Mouse (Mus musculus) MEL (cell line): ENCODE data around the gene Alkbh4. TPM values are rescaled to one million over a fixed set of nuclear protein-coding genes. Genes with fewer than 3 reads are reported as not detected.

Experiments
- DNase-seq: peaks from one replicate; pipeline ENCODE4 v3.0.0; 2011; ENCODE audit warnings: low read depth, low spot score
- H3K27ac ChIP-seq: 2 replicates; pipeline ENCODE4 v1.5.1; 2012; ENCODE audit warnings: low read depth, mild to moderate bottlenecking, control low read depth, low read length, moderate library complexity; ENCODE audit not compliant: control insufficient read depth
- H3K27me3 ChIP-seq, 2 experiments: fragments of 150-350 bp in 1 of 2; sonication (generic) in 1 of 2; 2 replicates each; pipeline ENCODE4 v1.6.1; 2012; ENCODE audit warnings: low read length in 2 of 2, mild to moderate bottlenecking in 2 of 2, improper control_type of control experiment in 1 of 2, moderate library complexity in 1 of 2; ENCODE audit not compliant: insufficient read depth in 2 of 2, control insufficient read depth in 1 of 2
- H3K36me3 ChIP-seq, 2 experiments: 2 replicates each; pipeline ENCODE4 v1.6.1; 2012 to 2014; ENCODE audit warnings: low read length in 2 of 2, improper control_type of control experiment in 1 of 2, inconsistent platforms in 1 of 2, mild to moderate bottlenecking in 1 of 2; ENCODE audit not compliant: insufficient read depth in 2 of 2, control insufficient read depth in 1 of 2
- H3K4me1 ChIP-seq, 2 experiments: fragments of 150-350 bp in 1 of 2; sonication (generic) in 1 of 2; 2 replicates each; pipeline ENCODE4 v1.6.1; 2012; ENCODE audit warnings: low read length in 2 of 2, improper control_type of control experiment in 1 of 2, mild to moderate bottlenecking in 1 of 2; ENCODE audit not compliant: insufficient read depth in 2 of 2, control insufficient read depth in 1 of 2
- H3K4me3 ChIP-seq, 2 experiments: fragments of 150-350 bp in 1 of 2; sonication (generic) in 1 of 2; 2 replicates each; pipeline ENCODE4 v1.5.1; 2012; ENCODE audit warnings: low read depth in 2 of 2, low read length in 2 of 2, mild to moderate bottlenecking in 2 of 2, moderate library complexity in 2 of 2, control low read depth in 1 of 2, improper control_type of control experiment in 1 of 2; ENCODE audit not compliant: control insufficient read depth in 1 of 2, insufficient read depth in 1 of 2
- H3K79me2 ChIP-seq: 2 replicates; pipeline ENCODE4 v1.6.1; 2012; ENCODE audit warnings: mild to moderate bottlenecking, low read length, moderate library complexity; ENCODE audit not compliant: control insufficient read depth, poor library complexity, insufficient read depth
- H3K9ac ChIP-seq: 2 replicates; pipeline ENCODE4 v1.6.1; 2012; ENCODE audit warnings: low read depth, mild to moderate bottlenecking, control low read depth, low read length, moderate library complexity; ENCODE audit not compliant: control insufficient read depth, poor library complexity, severe bottlenecking
- H3K9me3 ChIP-seq: fragments of 150-350 bp; sonication (generic); replicated peaks from 2 replicates; pipeline ENCODE4 v1.6.1; 2012; ENCODE audit warnings: mild to moderate bottlenecking, low read length, improper control_type of control experiment, moderate library complexity; ENCODE audit not compliant: insufficient read depth
- CHD2 ChIP-seq: IDR thresholded peaks from 2 replicates; pipeline ENCODE4 v1.6.1; 2011; ENCODE audit warnings: low read length, improper control_type of control experiment
- CTCF ChIP-seq, 3 experiments: IDR thresholded peaks in 2 of 3; conservative IDR thresholded peaks in 1 of 3; 2 replicates each; pipeline ENCODE4 v1.5.1; 2011 to 2012; ENCODE audit warnings: low read length in 3 of 3, low read depth in 2 of 3, mild to moderate bottlenecking in 2 of 3, improper control_type of control experiment in 1 of 3, inconsistent platforms in 1 of 3, mixed read lengths in 1 of 3, moderate library complexity in 1 of 3; ENCODE audit not compliant: control insufficient read depth in 1 of 3, insufficient read depth in 1 of 3, poor library complexity in 1 of 3, severe bottlenecking in 1 of 3
- E2F4 ChIP-seq: IDR thresholded peaks from 2 replicates; pipeline ENCODE4 v1.6.1; 2011; ENCODE audit warnings: low read depth, low read length, improper control_type of control experiment, borderline replicate concordance
- GABPA ChIP-seq: IDR thresholded peaks from 2 replicates; pipeline ENCODE4 v1.6.1; 2012; ENCODE audit warnings: low read depth, mild to moderate bottlenecking, inconsistent platforms, low read length, improper control_type of control experiment, moderate library complexity
- GATA1 ChIP-seq: IDR thresholded peaks from 2 replicates; pipeline ENCODE4 v1.6.1; 2011; ENCODE audit warnings: low read depth, low read length, improper control_type of control experiment
- HCFC1 ChIP-seq: IDR thresholded peaks from 2 replicates; pipeline ENCODE4 v1.6.1; 2012; ENCODE audit warnings: low read depth, mild to moderate bottlenecking, inconsistent platforms, low read length, improper control_type of control experiment, moderate library complexity
- NELFE ChIP-seq: IDR thresholded peaks from 2 replicates; pipeline ENCODE4 v1.6.1; 2011; ENCODE audit warnings: low read depth, low read length, improper control_type of control experiment
- POLR2AphosphoS2 ChIP-seq: IDR thresholded peaks from 2 replicates; pipeline ENCODE4 v1.6.1; 2011; ENCODE audit warnings: low read length, improper control_type of control experiment
- POLR2AphosphoS5 ChIP-seq: IDR thresholded peaks from 2 replicates; pipeline ENCODE4 v1.6.1; 2012; ENCODE audit warnings: low read depth, borderline replicate concordance, mild to moderate bottlenecking, inconsistent platforms, low read length, moderate library complexity, mixed read lengths
- RAD21 ChIP-seq: IDR thresholded peaks from 2 replicates; pipeline ENCODE4 v1.6.1; 2011; ENCODE audit warnings: mild to moderate bottlenecking, low read depth, low read length, improper control_type of control experiment
- RCOR1 ChIP-seq: IDR thresholded peaks from 2 replicates; pipeline ENCODE4 v1.6.1; 2012; ENCODE audit warnings: low read depth, mild to moderate bottlenecking, inconsistent platforms, low read length, improper control_type of control experiment
- SMC3 ChIP-seq: IDR thresholded peaks from 2 replicates; pipeline ENCODE4 v1.6.1; 2011; ENCODE audit warnings: low read depth, low read length, improper control_type of control experiment
- ZMIZ1 ChIP-seq: IDR thresholded peaks from 2 replicates; pipeline ENCODE4 v1.6.1; 2012; ENCODE audit warnings: low read depth, mild to moderate bottlenecking, inconsistent platforms, low read length, improper control_type of control experiment, moderate library complexity
- polyA plus RNA-seq, 2 experiments: library from polyadenylated mRNA; stranded (reverse) in 1 of 2; unstranded in 1 of 2; fragments of >175 nt in 1 of 2; fragments of >200 nt in 1 of 2; gene quantifications; 2 replicates each; pipeline versions ENCODE4 v1.2.1 to v1.2.4; 2012; ENCODE audit warnings: low replicate concordance in 2 of 2, low read depth in 1 of 2; ENCODE audit not compliant: insufficient read length in 2 of 2, insufficient read depth in 1 of 2, missing spikeins in 1 of 2
- total RNA-seq: library from RNA; depleted of rRNA; stranded (reverse); fragments of 300-350 nt; gene quantifications from 2 replicates; pipeline ENCODE4 v1.2.3, GENCODE M21; 2012

Gene Alkbh4
- total and polyA plus RNA-seq, 3 experiments: 23.2 to 24.2 TPM; not detected in 1

DNA sequence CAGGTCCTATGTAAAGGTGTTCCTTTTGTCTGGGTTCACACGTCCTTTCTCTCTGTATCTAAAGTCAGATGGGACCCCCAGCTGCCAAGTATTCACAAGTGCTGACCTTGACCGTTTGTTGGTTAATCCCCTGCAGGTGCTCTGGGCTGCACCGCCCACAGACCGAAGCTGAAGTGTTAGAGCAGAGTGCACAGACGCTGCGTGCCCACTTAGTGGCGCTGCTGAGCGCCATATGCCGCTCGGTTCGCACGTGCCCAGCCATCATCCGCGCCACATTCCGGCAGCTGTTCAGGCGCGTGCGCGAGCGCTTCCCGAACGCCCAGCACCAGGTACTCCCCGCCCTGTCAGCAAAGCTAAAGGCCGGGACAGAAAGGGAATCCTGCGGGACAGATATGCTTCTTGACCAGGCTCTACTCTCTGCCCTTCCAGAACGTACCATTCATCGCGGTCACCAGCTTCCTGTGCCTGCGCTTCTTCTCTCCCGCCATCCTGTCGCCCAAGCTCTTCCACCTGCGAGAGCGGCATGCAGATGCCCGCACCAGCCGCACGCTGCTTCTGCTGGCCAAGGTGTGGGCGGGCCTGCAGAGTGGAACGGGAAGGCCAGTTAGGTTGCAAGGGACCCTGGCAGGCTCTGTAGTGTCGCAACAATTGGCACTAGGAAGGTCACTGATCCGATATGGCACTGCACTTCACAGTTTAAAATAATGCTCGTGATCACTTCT lies 33.7 kb upstream of the Alkbh4 start (continued):
- peak; percentile 42; the same call in 1 of the 2 replicates for TF ChIP-seq NELFE
- TF ChIP-seq CTCF (IDR thresholded peaks at IDR 0.05 in 2 of 3, conservative IDR thresholded peaks at IDR 0.05 in 1 of 3; ENCODE audit: control insufficient read depth in 1 of 3, insufficient read depth in 1 of 3, low read depth in 2 of 3, low read length in 3 of 3, poor library complexity in 1 of 3, severe bottlenecking in 1 of 3): peak; percentile 85 to 92 (median 90)
- no peak for TF ChIP-seq RCOR1
- TF ChIP-seq GATA1: no peak
- no peak for TF ChIP-seq GABPA
- no peak for TF ChIP-seq POLR2AphosphoS5
- no peak; the same call in 1 of the 2 replicates for TF ChIP-seq HCFC1
- peak; percentile 64 for TF ChIP-seq RAD21
- no peak for TF ChIP-seq E2F4
- TF ChIP-seq ZMIZ1: no peak

DNA sequence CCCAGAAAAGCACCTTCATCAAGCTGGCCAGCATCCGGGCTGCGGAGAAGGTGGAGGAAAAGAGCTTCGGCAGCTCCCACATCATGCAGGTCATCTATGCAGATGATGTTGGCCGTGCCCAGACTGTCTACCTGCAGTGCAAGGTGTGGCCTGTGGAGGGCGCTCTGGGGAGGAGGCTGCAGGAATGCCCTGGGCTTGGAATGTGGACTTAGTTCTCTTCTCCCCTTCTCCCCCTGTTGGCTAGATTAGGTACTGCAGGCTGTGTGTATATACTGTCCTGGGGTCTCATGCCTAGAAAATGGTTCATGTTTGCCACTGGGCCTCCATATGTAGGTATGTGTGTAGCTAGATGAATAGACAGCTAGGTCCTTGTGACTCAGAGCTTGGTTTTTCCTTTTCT lies 31.4 kb upstream of the Alkbh4 start:
- H3K27ac ChIP-seq: no peak overlapping the region
- no peak overlapping the region for H3K9ac ChIP-seq
- H3K36me3 ChIP-seq: peaks cover 0 to 10% of the 10 kb centered on the region in 2 experiments; a peak in 2 of 4 replicates
- DNase-seq: peak; percentile 73
- H3K79me2 ChIP-seq: no peaks in the 10 kb centered on the region
- H3K9me3 ChIP-seq: no peaks in the 10 kb centered on the region
- peaks cover 4 to 19% of the 10 kb centered on the region in 2 experiments; a peak in 3 of 4 replicates for H3K4me1 ChIP-seq
- no peaks in the 10 kb centered on the region for H3K27me3 ChIP-seq
- H3K4me3 ChIP-seq: no peak overlapping the region
- no peak for TF ChIP-seq E2F4
- TF ChIP-seq CTCF (IDR thresholded peaks at IDR 0.05 in 2 of 3, conservative IDR thresholded peaks at IDR 0.05 in 1 of 3; ENCODE audit: control insufficient read depth in 1 of 3, insufficient read depth in 1 of 3, low read depth in 2 of 3, low read length in 3 of 3, poor library complexity in 1 of 3, severe bottlenecking in 1 of 3): peak; percentile 58 to 81 (median 76)
- peak; percentile 19; the same call in 1 of the 2 replicates for TF ChIP-seq SMC3
- TF ChIP-seq, all 39 proteins: peak for 2

DNA sequence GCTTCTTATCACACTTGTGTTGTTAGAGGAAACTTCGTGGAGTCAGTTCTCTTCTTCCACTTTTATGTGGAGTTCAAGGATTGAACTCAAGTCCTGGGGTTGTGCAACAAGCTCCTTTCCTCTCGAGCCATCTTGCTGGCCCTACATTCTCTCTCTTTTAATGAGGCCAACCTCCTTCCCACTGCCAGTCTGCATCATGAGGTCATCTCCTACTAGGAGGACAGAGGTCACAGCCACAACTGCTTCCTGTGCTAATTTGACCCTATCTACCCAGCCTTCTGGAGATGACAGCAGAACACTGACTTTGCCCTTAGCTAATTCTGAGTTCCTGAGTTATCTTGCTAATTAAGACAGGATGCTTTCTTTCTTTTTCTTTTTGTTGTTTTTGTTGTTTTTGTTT lies 27.5 kb upstream of the Alkbh4 start:
- Histone ChIP-seq H3K27me3 (no peaks in the 10 kb centered on the region), H3K4me1 (peaks cover 4 to 9% of the 10 kb centered on the region in 2 experiments; a peak in 3 of 4 replicates), H3K27ac (no peak overlapping the region), H3K9ac (no peak overlapping the region), H3K36me3 (peaks cover 0 to 7% of the 10 kb centered on the region in 2 experiments; a peak in 2 of 4 replicates), H3K9me3 (no peaks in the 10 kb centered on the region), H3K79me2 (no peaks in the 10 kb centered on the region), H3K4me3 (no peak overlapping the region)
- TF ChIP-seq POLR2AphosphoS2: no peak
- TF ChIP-seq SMC3: no peak
- TF ChIP-seq CHD2: no peak
- TF ChIP-seq HCFC1: no peak
- TF ChIP-seq RAD21: no peak
- DNase-seq: no peak
